Mouse (Mus musculus) adrenal gland, adult (tissue): Measurements from ENCODE around the gene Impdh1.
"Not testable (repeated sequence)": the region's sequence is repeated elsewhere in the genome, so short reads cannot be mapped to it uniquely, and the experiment has no call there.

Experiments
- DNase-seq, 2 experiments: peaks; one replicate each; pipeline ENCODE4 v3.0.0; 2022 to 2023; ENCODE audit warnings: low spot score in 1 of 2; ENCODE audit not compliant: inconsistent age in 2 of 2

The Impdh1 gene

GRCm38 (mm10) chr6:29193961-29194750, 22.0 kb downstream of the Impdh1 start:
- peak in 1 of 2 experiments; percentile 14 for DNase-seq

GRCm38 (mm10) chr6:29187936-29188335, 28.2 kb downstream of the Impdh1 start:
- no peak for DNase-seq

GRCm38 (mm10) chr6:29179843-29180242, 36.3 kb downstream of the Impdh1 start:
- DNase-seq = no peak

GRCm38 (mm10) chr6:29178888-29179658, 37.1 kb downstream of the Impdh1 start, which contains the start of gene Prrt4:
Gene Prrt4 (minus strand): TSS chr6:29179584.
- peak; percentile 72 to 84 for DNase-seq

- no peak for DNase-seq
Observed at GRCm38 (mm10) chr6:29177901-29178879, 38.0 kb downstream of the Impdh1 start.

GRCm38 (mm10) chr6:29175113-29175512, 41.1 kb downstream of the Impdh1 start:
- peak in 1 of 2 experiments; percentile 40 for DNase-seq

GRCm38 (mm10) chr6:29174368-29174767, 41.8 kb downstream of the Impdh1 start:
- no peak for DNase-seq

GRCm38 (mm10) chr6:29170952-29171388, 45.2 kb downstream of the Impdh1 start:
- peak; percentile 79 to 94 for DNase-seq

- peak; percentile 18 to 54 for DNase-seq
Observed at GRCm38 (mm10) chr6:29170063-29170921, 45.9 kb downstream of the Impdh1 start.

GRCm38 (mm10) chr6:29169675-29170062, 46.5 kb downstream of the Impdh1 start:
- DNase-seq = no peak

GRCm38 (mm10) chr6:29168871-29169270, 47.3 kb downstream of the Impdh1 start:
- no peak for DNase-seq

GRCm38 (mm10) chr6:29166196-29166595, 50.0 kb downstream of the Impdh1 start:
- DNase-seq = peak; percentile 33 to 81

- peak; percentile 88 to 97 for DNase-seq
Observed at GRCm38 (mm10) chr6:29164314-29165244, 51.6 kb downstream of the Impdh1 start, which contains the start of gene Rbm28. Gene Rbm28 (minus strand): TSS chr6:29165006.

- DNase-seq = not testable (repeated sequence)
Observed at GRCm38 (mm10) chr6:29161291-29161690, 54.9 kb downstream of the Impdh1 start.

- no peak for DNase-seq
Observed at GRCm38 (mm10) chr6:29160786-29161185, 55.4 kb downstream of the Impdh1 start.

GRCm38 (mm10) chr6:29156326-29156725, 59.8 kb downstream of the Impdh1 start:
- DNase-seq = no peak
